Mouse (Mus musculus): ENCODE data around the gene Mrln. TPM values are rescaled to one million over a fixed set of nuclear protein-coding genes. Genes with fewer than 3 reads are reported as not detected.
"Not testable (repeated sequence)": the region's sequence is repeated elsewhere in the genome, so short reads cannot be mapped to it uniquely, and the experiment has no call there.

The Mrln gene
- polyA plus RNA-seq, 1 experiment from 2014 or later, result 0.63 TPM

DNA sequence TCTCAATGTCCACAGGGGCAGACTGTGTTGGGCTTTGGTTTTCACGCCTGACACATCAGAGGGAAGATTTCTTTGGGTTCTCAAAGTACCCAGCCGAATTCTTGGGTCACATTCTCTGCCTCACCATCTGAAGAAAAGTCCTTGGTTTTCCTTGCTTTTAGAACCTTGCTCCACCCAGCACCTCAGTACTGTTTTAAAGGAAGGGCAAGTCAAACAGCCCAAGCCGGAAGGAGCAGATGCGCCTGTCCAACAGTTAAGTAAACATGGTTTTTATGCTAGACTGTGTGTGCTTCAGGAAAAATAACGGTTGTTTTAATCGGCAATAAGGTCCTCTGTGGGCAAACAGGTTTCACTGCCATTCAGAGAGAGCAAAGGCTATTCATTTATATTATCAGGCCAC, 6.5 kb upstream of the Mrln start:
- Histone ChIP-seq H3K4me3 (no peak overlapping the region), H3K36me3 (peaks cover 12% of the 10 kb centered on the region), H3K4me1 (peaks cover 4% of the 10 kb centered on the region; the same call in 1 of the 2 replicates), H3K27ac (no peak overlapping the region), H3K9me3 (no peaks in the 10 kb centered on the region), H3K27me3 (ENCODE audit: insufficient read depth, poor library complexity, severe bottlenecking) (no peaks in the 10 kb centered on the region)
- no peak for DNase-seq (ENCODE audit: low spot score)
- WGBS, result 76% methylated on average over 6 of the region's 6 CpGs

DNA sequence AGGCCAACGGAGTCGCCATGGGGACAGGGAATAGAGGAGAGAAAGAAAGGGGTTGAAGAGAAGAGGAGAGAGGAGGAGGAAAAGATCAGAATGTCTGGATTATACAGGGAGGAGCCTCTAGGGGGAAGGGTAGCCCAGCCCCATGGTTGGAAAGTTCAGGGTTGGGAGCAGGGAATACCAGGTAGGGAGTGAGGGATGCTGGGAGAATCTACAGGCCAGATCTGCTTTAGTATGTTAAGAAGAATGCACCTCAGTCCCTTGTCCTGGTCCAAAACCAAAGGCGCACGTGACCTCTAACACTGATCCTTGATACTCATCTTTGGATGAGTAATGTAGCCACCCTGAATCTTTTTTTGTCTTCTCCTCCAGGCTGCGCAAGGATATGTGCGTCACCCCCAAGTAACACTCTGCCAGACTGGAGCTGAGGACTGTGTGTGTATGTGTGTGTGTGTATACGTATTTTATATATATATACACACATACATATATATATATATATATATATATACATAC, 5.5 kb upstream of the Mrln start:
- H3K9me3 ChIP-seq, result no peaks in the 10 kb centered on the region
- no peak for DNase-seq (ENCODE audit: low spot score)
- H3K27ac ChIP-seq, result no peak overlapping the region
- H3K36me3 ChIP-seq, result peaks cover 3% of the 10 kb centered on the region; the same call in 1 of the 2 replicates
- H3K27me3 ChIP-seq (ENCODE audit: insufficient read depth, poor library complexity, severe bottlenecking), result no peaks in the 10 kb centered on the region
- peaks cover 4% of the 10 kb centered on the region; the same call in 1 of the 2 replicates for H3K4me1 ChIP-seq
- 88% methylated on average over 7 of the region's 7 CpGs for WGBS
- H3K4me3 ChIP-seq, result no peak overlapping the region

DNA sequence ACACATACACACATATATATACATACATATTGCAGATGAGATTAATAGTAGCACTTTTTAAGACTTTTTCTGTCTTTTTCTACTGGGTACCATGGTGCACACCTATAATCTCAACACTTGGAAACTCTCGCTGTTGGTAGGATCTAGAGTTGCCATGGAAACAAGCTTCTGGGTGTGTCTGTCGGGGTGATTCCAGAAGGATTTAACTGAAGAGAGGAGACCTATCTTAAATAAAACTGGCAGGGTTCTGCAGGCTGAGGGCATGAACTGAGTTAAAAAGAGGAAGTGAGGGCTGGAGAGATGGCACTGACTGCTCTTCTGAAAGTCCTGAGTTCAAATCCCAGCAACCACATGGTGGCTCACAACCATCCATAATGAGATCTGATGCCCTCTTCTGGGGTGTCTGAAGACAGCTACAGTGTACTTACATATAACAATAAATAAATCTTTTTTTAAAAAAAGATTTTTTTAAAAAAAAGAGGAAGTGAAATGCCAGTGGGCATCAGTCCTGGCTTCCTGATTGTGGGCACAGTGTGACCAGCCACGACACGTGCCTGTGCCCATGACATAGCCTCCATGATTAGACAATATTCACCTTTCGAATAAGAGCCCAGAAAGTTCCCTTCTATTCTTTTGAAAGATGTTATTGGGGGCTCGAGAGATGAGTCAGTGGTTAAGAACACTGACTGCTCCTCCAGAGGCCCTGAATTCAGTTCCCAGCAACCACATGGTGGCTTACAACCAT, 4.8 kb upstream of the Mrln start:
- Histone ChIP-seq H3K9me3 (no peaks in the 10 kb centered on the region), H3K27me3 (ENCODE audit: insufficient read depth, poor library complexity, severe bottlenecking) (no peaks in the 10 kb centered on the region), H3K36me3 (no peaks in the 10 kb centered on the region), H3K27ac (no peak overlapping the region), H3K4me3 (no peak overlapping the region), H3K4me1 (peaks cover 4% of the 10 kb centered on the region; the same call in 1 of the 2 replicates)
- 82% methylated on average over 6 of the region's 6 CpGs for WGBS
- no peak for DNase-seq (ENCODE audit: low spot score)

- no peak overlapping the region for H3K4me3 ChIP-seq
- WGBS, result 77% methylated on average over 12 of the region's 12 CpGs
- H3K27me3 ChIP-seq (ENCODE audit: insufficient read depth, poor library complexity, severe bottlenecking), result no peaks in the 10 kb centered on the region
- H3K9me3 ChIP-seq, result no peaks in the 10 kb centered on the region
- H3K4me1 ChIP-seq, result no peaks in the 10 kb centered on the region; the same call in 1 of the 2 replicates
- H3K27ac ChIP-seq, result no peak overlapping the region
- no peaks in the 10 kb centered on the region for H3K36me3 ChIP-seq
- no peak for DNase-seq (ENCODE audit: low spot score)
Observed at GRCm38 (mm10) chr10:70200889-70201500, 3.5 kb upstream of the Mrln start.

GRCm38 (mm10) chr10:70211281-70211680, 6.8 kb downstream of the Mrln start:
- H3K36me3 ChIP-seq, result no peaks in the 10 kb centered on the region
- H3K27ac ChIP-seq, result no peak overlapping the region
- no peaks in the 10 kb centered on the region for H3K4me1 ChIP-seq
- H3K9me3 ChIP-seq, result no peaks in the 10 kb centered on the region
- H3K27me3 ChIP-seq (ENCODE audit: insufficient read depth, poor library complexity, severe bottlenecking), result no peaks in the 10 kb centered on the region
- no peak for DNase-seq (ENCODE audit: low spot score)
- 79% methylated on average over 9 of the region's 9 CpGs for WGBS
- no peak overlapping the region for H3K4me3 ChIP-seq

- Histone ChIP-seq H3K4me1 (no peaks in the 10 kb centered on the region), H3K4me3 (no peak overlapping the region), H3K9me3 (no peaks in the 10 kb centered on the region), H3K27ac (no peak overlapping the region), H3K36me3 (no peaks in the 10 kb centered on the region), H3K27me3 (ENCODE audit: insufficient read depth, poor library complexity, severe bottlenecking) (no peaks in the 10 kb centered on the region)
- DNase-seq (ENCODE audit: low spot score), result no peak
- 71% methylated on average over 5 of the region's 5 CpGs for WGBS
Observed at GRCm38 (mm10) chr10:70220971-70221370, 16.5 kb downstream of the Mrln start.

DNA sequence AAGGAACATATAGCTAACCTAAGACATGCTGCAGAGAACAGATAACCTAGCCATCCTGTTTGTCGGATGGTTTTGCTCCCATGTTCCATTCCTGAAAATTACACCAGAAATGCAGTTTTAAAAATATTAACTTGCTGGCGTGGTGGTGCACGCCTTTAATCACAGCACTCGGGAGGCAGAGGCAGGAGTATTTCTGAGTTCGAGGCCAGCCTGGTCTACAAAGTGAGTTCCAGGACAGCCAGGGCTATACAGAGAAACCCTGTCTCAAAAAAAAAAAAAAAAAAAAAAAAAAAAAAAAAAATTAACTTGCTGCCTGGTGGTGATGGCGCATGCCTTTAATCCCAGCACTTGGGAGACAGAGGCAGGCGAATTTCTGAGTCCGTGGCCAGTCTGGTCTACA, 17.8 kb downstream of the Mrln start:
- WGBS, result 89% methylated on average over 8 of the region's 8 CpGs
- H3K4me1 ChIP-seq; H3K9me3 ChIP-seq; H3K27me3 ChIP-seq (ENCODE audit: insufficient read depth, poor library complexity, severe bottlenecking); H3K4me3 ChIP-seq; H3K36me3 ChIP-seq; H3K27ac ChIP-seq: not testable (repeated sequence)
- DNase-seq (ENCODE audit: low spot score), result peak; percentile 19

DNA sequence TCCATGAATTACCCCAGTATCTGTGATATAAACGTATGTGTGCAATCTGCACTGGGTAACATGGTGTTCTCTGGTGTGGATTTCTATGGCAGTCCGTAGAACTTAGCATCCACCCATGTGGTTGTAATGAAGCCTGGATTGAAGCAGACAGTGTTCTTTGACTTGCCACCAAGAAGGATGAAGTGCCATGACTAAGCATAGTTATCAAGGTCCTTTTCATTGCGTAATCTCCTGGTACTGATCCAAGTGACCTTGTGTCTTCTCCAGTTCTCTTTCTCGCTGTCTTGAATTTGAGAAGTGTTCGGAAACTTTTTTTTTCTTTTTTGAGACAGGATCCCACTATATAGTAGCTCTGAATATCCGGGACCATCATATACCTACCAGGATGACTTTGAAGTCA, 20.1 kb downstream of the Mrln start:
- Histone ChIP-seq H3K36me3 (no peaks in the 10 kb centered on the region), H3K9me3 (no peaks in the 10 kb centered on the region), H3K4me1 (no peaks in the 10 kb centered on the region), H3K27ac (no peak overlapping the region), H3K4me3 (no peak overlapping the region), H3K27me3 (ENCODE audit: insufficient read depth, poor library complexity, severe bottlenecking) (no peaks in the 10 kb centered on the region)
- 89% methylated on average over 6 of the region's 6 CpGs for WGBS
- DNase-seq (ENCODE audit: low spot score), result no peak

DNA sequence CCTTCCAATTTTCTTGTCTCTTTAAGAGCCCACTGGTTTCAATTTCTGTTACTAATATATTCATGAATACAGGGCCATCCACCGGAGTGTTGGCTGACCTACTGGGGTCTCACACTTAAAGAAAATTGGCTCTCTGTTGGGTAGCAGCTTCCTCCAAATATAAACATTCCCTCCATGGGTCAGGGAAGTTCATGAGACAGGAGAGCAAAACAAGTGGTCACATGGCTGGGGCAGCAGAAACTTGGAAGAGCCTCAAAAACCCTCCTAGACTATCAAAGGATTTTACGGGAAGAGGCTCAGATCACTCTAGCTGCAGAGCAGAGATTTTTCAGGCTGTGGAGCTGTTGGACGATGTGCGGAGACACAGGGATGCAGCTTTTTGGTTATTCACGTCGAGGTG, 21.3 kb downstream of the Mrln start:
- Histone ChIP-seq H3K4me3 (no peak overlapping the region), H3K4me1 (no peaks in the 10 kb centered on the region), H3K9me3 (no peaks in the 10 kb centered on the region), H3K27me3 (ENCODE audit: insufficient read depth, poor library complexity, severe bottlenecking) (no peaks in the 10 kb centered on the region), H3K36me3 (no peaks in the 10 kb centered on the region), H3K27ac (no peak overlapping the region)
- WGBS, result 79% methylated on average over 6 of the region's 6 CpGs
- DNase-seq (ENCODE audit: low spot score), result no peak

GRCm38 (mm10) chr10:70226608-70227007, 22.1 kb downstream of the Mrln start:
- H3K4me1 ChIP-seq, result no peaks in the 10 kb centered on the region
- H3K27ac ChIP-seq, result no peak overlapping the region
- H3K4me3 ChIP-seq, result no peak overlapping the region
- no peaks in the 10 kb centered on the region for H3K36me3 ChIP-seq
- DNase-seq (ENCODE audit: low spot score), result peak; percentile 7
- no peaks in the 10 kb centered on the region for H3K9me3 ChIP-seq
- H3K27me3 ChIP-seq (ENCODE audit: insufficient read depth, poor library complexity, severe bottlenecking), result no peaks in the 10 kb centered on the region

GRCm38 (mm10) chr10:70230352-70230751, 25.9 kb downstream of the Mrln start:
- H3K9me3 ChIP-seq, result no peaks in the 10 kb centered on the region
- no peak for DNase-seq (ENCODE audit: low spot score)
- no peaks in the 10 kb centered on the region for H3K4me1 ChIP-seq
- no peak overlapping the region for H3K4me3 ChIP-seq
- H3K36me3 ChIP-seq, result no peaks in the 10 kb centered on the region
- no peak overlapping the region for H3K27ac ChIP-seq
- no peaks in the 10 kb centered on the region for H3K27me3 ChIP-seq (ENCODE audit: insufficient read depth, poor library complexity, severe bottlenecking)
- 82% methylated on average over 6 of the region's 6 CpGs for whole genome bisulfite sequencing

DNA sequence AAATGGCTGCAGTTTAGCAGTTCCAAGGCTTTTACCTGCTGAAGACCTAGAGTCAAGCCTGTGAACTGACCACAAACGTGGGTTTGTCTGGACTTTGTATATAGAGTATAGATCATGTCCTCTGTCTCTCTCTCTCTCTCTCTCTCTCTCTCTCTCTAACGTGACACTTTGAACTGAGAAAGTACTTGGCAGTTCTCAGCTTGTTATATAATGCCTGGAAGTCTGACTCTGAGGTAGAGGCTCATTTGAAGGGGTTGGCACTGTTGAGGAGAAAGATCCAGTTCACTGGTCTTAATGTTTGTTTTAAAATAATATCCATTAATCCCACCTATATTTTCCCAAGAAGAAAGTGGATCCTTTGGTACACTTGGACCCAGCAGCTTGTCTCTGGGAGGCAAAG, 33.5 kb downstream of the Mrln start:
- Histone ChIP-seq H3K4me1 (peaks cover 3% of the 10 kb centered on the region; the same call in 1 of the 2 replicates), H3K9me3 (no peaks in the 10 kb centered on the region), H3K27ac (no peak overlapping the region), H3K4me3 (no peak overlapping the region), H3K36me3 (no peaks in the 10 kb centered on the region), H3K27me3 (ENCODE audit: insufficient read depth, poor library complexity, severe bottlenecking) (peaks cover 3% of the 10 kb centered on the region; the same call in 1 of the 2 replicates)
- DNase-seq (ENCODE audit: low spot score), result no peak
- WGBS, result 53% methylated on average over 2 of the region's 2 CpGs

DNA sequence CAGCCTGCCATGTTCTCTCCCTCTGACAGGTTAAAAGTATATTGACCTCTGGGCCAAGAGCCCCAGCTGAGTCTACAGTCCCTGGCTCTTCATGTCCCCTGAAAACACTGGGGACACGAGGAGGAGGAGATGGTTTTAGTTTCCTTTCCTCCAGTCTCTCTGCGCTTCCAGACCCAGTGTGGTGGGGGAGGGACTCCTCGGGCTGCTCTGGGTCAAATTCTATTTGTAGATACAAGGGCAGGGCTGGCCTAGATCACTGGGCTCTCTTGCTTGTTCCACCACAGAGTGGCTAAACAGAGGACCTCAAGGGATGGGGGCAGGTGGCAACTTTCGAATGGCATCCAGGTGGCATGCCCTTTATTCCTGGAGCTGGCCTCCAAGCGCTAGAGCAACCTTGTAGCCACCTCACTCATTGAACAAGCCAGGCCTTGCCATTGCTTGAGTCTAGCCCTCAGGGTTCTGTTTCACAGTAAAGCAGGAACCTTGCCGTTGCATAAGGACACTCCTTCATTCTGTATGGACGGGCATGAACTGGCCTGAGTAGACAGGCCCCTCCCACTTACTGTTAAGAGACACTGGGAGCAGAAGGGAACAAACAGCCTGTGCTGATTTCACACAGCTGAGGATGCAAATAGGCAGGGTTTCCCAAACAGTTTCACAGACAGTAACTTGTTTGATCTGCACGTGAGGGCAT, 38.4 kb downstream of the Mrln start:
- WGBS, result 38% methylated on average over 8 of the region's 8 CpGs
- H3K27me3 ChIP-seq (ENCODE audit: insufficient read depth, poor library complexity, severe bottlenecking), result peaks cover 45% of the 10 kb centered on the region
- no peak overlapping the region for H3K27ac ChIP-seq
- no peaks in the 10 kb centered on the region for H3K9me3 ChIP-seq
- H3K4me3 ChIP-seq, result no peak overlapping the region
- peaks cover 27% of the 10 kb centered on the region for H3K4me1 ChIP-seq
- H3K36me3 ChIP-seq, result no peaks in the 10 kb centered on the region
- no peak for DNase-seq (ENCODE audit: low spot score)

Measured in heart, embryonic 10.5 days (tissue).